Mouse (Mus musculus) embryonic fibroblast, embryonic 13.5 days (primary cell): ENCODE measurements around the gene Mthfd1l. TPM values are rescaled to one million over a fixed set of nuclear protein-coding genes. Genes with fewer than 3 reads are reported as not detected.

Experiments used
- H3K27ac ChIP-seq: 2 replicates; pipeline ENCODE4 v1.5.1; 2012; ENCODE audit warnings: low read length, control low read depth, inconsistent platforms; ENCODE audit not compliant: insufficient read depth
- H3K4me1 ChIP-seq: 2 replicates; pipeline ENCODE4 v1.6.1; 2011; ENCODE audit warnings: low read length; ENCODE audit not compliant: control insufficient read depth, insufficient read depth
- H3K4me3 ChIP-seq: 2 replicates; pipeline ENCODE4 v1.5.1; 2011; ENCODE audit warnings: mild to moderate bottlenecking, control low read depth, low read length; ENCODE audit not compliant: insufficient read depth
- CTCF ChIP-seq: IDR thresholded peaks from 2 replicates; pipeline ENCODE4 v1.5.1; 2011; ENCODE audit warnings: mild to moderate bottlenecking, control low read depth, low read length, moderate library complexity, borderline replicate concordance; ENCODE audit not compliant: insufficient read depth
- POLR2A ChIP-seq: IDR thresholded peaks from 2 replicates; pipeline ENCODE4 v1.6.1; 2011; ENCODE audit warnings: low read depth, mild to moderate bottlenecking, control low read depth, low read length, moderate library complexity
- polyA plus RNA-seq: library from polyadenylated mRNA; stranded (reverse); fragments of >200 nt; gene quantifications from 2 replicates; pipeline ENCODE4 v1.2.4, GENCODE M21; 2011; ENCODE audit warnings: low read depth; ENCODE audit not compliant: missing spikeins, insufficient read length

The Mthfd1l gene
- polyA plus RNA-seq, 1 experiment: 30.8 TPM

DNA sequence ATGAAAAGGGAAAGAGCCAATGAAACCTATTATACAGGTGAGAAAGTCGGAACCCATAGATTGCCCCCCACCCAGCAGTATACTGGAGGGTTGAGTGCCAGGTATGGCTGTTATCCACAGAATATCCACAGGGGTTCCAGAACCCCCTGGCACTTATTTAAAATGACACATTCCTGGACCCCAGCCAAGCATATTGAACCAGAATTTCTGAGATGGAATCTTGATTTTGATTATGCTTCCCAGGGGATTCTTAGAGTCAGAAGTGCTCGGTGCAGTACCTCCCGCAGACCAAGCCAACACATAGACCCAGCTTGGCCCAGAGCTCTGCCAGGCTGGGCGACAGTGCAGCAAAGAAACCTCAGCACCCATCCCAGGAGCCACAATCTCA lies 3.7 kb downstream of the Mthfd1l start:
- no peak overlapping the region for H3K4me3 ChIP-seq
- TF ChIP-seq CTCF: no peak
- no peak for TF ChIP-seq POLR2A
- H3K27ac ChIP-seq: no peak overlapping the region
- peaks cover 4% of the 10 kb centered on the region; the same call in 1 of the 2 replicates for H3K4me1 ChIP-seq

DNA sequence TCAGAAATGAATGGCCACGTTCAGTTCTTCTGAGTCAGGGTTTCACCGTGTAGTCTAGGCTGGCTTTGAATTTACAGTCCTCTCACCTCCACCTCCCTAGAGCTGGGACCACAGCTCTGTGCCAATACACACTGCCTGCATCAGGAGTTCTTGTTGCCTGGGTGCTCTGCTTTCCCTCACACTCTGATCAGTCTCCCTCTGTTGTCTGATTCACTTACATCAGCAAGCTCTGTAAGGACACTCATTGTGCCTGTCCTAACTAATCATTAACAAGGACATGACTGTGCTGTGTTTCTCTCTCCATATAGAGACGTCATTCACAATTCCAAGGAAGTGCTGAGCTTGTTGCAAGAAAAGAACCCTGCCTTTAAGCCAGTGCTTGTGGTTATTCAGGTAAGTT lies 5.4 kb downstream of the Mthfd1l start:
- Histone ChIP-seq H3K4me3 (no peak overlapping the region), H3K27ac (no peak overlapping the region), H3K4me1 (peaks cover 4% of the 10 kb centered on the region; the same call in 1 of the 2 replicates)
- TF ChIP-seq CTCF (no peak), POLR2A (no peak)

DNA sequence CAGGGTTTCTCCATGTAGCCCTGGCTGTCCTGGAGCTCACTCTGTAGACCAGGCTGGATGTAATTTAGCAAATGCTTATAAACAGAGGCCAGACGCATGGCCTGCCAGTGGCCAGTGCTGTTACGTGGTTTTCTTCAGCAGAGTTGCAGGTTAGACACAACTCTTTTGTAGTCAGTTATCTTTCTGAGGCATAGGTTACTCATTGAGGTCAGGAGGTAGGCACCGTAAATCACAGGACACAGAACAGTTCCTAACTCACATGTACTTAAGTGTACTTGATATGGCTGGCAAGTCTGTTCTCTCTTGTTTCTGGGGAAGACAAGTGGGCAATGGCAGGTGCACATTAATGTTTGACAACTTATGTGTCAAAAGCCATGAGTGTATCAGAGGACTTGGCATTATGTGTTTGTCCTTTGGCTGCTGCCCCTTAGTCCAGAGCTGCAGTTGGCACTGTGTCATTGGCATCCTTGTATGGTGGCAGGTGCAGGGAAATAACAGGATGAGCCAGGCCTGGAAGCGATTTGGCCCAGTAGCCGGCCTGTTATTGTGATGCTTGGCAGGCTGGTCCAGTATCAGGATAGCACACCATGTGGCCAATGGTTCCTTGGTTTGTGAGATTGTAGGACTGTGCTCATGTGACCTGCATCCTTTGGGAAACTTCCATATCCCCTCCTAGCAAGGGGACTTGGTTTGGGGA lies 6.0 kb downstream of the Mthfd1l start:
- Histone ChIP-seq H3K27ac (no peak overlapping the region), H3K4me3 (no peak overlapping the region), H3K4me1 (peaks cover 4% of the 10 kb centered on the region; the same call in 1 of the 2 replicates)
- TF ChIP-seq POLR2A (no peak), CTCF (no peak)

DNA sequence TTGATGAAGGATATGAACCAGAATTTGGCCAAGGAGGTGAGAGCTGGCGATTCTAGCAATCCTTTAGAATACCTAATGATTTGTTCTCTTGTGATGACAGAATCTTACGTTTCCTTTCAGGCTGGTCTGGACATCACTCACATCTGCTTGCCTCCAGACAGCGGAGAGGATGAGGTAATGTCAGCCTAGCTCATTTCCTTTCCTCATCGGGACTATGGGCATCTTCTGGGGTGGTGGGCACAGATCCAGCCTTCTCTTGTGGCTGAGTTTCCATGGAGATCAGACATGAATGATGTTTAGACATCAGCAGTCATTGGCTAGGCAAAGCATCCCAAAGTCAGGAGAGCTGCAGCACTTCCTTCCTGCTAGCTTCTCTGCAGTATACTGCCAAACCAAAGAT lies 7.3 kb downstream of the Mthfd1l start:
- Histone ChIP-seq H3K27ac (no peak overlapping the region), H3K4me1 (no peaks in the 10 kb centered on the region; the same call in 1 of the 2 replicates), H3K4me3 (no peak overlapping the region)
- TF ChIP-seq CTCF: no peak
- no peak for TF ChIP-seq POLR2A

DNA sequence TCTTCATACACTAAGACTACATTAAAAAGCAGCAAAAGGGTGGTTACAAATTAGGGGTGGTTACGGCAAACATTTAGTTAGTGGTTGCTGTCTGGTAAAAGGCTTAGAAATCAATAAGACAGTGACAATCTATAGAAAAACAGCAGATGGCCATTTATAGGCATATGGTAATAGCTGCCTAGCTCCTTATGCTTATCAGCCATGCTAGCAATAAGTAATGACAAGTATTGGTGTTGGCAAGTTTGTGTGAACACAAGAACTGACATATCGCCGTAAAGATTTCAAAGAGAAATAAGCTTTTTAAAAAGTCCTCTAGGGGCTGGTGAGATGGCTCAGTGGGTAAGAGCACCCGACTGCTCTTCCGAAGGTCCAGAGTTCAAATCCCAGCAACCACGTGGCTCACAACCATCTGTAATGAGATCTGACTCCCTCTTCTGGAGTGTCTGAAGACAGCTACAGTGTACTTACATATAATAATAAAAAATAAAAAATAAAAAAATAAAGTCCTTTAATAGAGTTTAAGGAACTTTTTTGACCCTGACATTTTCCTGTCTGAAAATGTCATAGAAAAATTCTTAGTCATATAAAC lies 17.5 kb downstream of the Mthfd1l start:
- TF ChIP-seq POLR2A (no peak), CTCF (no peak)
- no peak overlapping the region for H3K27ac ChIP-seq
- no peak overlapping the region for H3K4me3 ChIP-seq
- no peaks in the 10 kb centered on the region for H3K4me1 ChIP-seq

DNA sequence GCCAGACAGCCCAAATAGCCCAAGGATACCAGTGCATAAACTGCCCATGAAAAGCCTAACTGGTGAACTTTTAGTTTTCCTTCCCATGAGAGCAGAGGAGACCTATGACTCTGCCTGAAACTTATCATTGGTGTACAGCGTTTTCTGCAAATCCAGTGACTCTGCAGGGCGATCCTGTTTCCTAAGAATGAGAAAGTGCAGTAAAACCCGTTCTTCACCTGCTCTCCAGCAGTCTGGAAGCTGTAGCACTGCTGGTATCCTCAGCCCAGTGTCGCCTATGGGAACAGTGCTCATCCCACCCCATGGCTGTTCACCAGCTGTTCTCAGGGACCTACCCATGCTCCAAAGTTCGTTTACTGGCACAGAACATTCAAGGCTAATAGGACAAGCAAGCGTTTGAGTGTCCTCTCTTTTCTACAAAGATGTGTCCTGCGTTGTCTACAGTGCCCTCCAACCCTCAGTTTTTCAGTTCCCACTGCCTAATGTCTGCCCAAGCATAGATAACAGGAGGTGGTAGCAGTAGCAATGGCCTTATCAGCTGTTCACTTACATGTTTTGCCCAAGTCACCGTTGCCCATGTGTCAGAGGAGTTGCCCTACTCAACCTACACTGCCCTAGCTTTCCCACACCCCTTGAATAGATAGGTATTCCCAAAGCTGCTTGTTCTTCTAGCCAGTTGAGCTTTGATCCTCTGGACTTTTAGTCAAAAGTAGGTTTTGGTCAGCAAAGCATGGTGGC lies 20.6 kb downstream of the Mthfd1l start:
- H3K27ac ChIP-seq: no peak overlapping the region
- no peak overlapping the region for H3K4me3 ChIP-seq
- TF ChIP-seq CTCF (no peak), POLR2A (no peak)
- no peaks in the 10 kb centered on the region for H3K4me1 ChIP-seq

DNA sequence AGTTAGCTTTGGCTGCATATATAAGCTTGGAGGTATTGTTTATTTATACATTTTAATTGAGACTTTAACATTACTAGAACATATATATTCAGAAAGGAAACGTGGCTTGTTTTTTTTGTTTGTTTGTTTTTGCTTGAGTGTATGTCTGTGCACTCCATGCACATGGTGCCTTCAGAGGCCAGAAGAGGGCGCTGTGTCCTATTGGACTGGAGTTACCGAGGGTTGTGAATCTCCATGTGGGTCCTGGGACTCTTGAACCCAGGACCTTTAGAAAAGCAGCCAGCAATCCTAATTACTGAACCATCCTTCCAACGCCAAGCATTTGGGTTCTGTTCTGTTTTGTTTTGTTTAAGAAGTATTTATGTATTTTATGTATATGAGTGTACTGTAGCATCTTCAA lies 22.4 kb downstream of the Mthfd1l start:
- H3K4me3 ChIP-seq: no peak overlapping the region
- no peak for TF ChIP-seq POLR2A
- no peak overlapping the region for H3K27ac ChIP-seq
- H3K4me1 ChIP-seq: no peaks in the 10 kb centered on the region

DNA sequence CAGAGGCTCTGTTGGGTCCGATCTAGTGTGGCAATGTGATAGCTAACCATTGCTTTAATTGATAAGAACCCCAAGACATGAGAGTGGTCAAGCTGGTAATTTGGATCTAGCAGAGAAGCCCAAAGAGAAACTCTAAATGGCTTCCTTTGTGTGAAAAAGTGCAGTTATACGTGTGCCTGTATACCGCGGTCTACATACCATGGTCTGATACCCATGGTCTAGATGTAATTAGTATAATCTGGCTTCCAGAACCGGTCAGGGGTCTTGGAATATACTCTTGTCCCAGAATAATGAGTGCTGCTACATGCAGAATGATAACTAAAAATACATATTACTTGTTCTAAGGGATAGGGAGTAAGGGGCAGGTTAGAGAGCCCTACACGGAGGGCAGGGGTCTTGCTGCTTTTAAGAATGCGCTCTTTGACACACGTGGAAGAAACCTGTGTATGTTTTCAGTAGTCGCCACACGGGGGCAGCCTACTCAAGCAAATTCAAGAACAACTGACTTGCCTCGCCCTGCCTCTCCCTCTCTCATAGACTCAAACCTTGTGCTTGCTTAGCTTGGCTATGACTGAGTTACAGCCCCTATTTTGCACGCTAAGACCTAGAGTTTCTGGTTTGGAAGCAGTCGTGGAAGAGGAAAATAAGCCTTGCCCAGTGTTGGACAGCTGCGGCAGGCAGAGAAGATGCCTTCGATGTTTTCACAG lies 23.4 kb downstream of the Mthfd1l start:
- Histone ChIP-seq H3K4me1 (0 out of 2 replicates have a peak, but pooled peaks cover 3% of the 10 kb centered on the region), H3K27ac (no peak overlapping the region), H3K4me3 (no peak overlapping the region)
- TF ChIP-seq CTCF (peak; percentile 57; the same call in 1 of the 2 replicates), POLR2A (no peak)

DNA sequence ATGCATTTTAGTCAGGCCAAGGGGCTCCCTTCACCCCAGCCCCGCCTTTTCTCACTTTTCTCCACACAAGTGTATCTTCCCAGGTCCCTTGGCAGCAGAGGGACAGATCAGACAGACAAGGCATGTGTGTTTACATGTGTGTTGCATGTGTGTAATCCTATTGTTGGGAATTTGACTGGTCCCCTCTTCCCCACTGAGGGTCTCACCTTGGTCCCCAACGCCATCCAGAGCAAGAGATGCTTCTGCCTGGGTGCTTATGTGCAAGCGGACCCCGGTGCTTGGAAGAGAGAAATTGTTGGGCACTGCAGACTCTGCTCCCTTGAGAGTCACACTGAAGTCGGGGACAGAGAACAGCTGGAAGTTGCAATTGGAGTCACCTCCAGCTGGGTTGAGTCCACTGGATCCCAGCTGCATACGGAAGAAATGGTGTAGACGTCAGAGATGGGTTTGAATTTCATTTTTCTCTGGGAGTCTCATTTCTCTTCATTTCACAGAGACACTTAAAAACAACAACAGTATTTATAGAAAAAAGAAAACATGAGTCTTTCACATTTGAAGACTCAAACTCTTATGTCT lies 25.0 kb downstream of the Mthfd1l start:
- Histone ChIP-seq H3K27ac (no peak overlapping the region), H3K4me3 (no peak overlapping the region), H3K4me1 (peaks cover 14% of the 10 kb centered on the region)
- TF ChIP-seq POLR2A (no peak), CTCF (no peak)
